ENCODE assay signal across 12 mouse cellular contexts in the genomic region with DNA sequence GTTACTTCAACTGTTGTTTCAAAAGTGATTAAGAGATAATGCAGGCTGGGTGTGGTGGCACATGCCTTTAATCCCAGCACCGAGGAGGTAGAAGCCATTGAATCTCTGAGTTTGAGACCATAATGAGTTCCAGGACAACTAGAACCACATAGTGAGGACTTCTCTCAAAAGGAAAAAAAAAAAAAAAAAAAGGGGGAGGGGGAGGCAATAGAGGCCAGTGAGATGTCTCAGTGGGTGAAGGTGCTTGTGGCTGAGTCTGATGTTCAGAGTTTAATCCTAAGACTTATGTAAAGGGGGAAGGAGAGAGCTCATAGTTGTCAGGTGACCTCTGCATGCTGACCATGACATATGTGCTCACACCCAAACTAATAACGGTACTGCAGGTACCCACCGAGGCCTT. TPM values are rescaled to one million over a fixed set of nuclear protein-coding genes. Genes with fewer than 3 reads are reported as not detected.
DNase-seq lines count a peak whose midpoint lies in the region; ATAC-seq and TF ChIP-seq lines count a peak whose summit lies in the region.
"Had no signal": no experiment of that assay in that cellular context is flagged by ENCODE, and none has a peak within 500 bp of the region (broad histone marks: within the 10 kb centered on the region; RNA-seq: fewer than 3 reads in every experiment).

No protein-coding gene starts in this region.

- peaks cover 26% of the 10 kb centered on the region for H3K36me3 ChIP-seq in heart, embryonic 10.5 days
- peaks cover 35% of the 10 kb centered on the region for H3K36me3 ChIP-seq in midbrain, embryonic 10.5 days
- peaks cover 17% of the 10 kb centered on the region for H3K36me3 ChIP-seq in midbrain, postnatal 0 days (ENCODE audit: insufficient read depth, low read length)
- H3K36me3 ChIP-seq in limb, embryonic 14.5 days (ENCODE audit: control insufficient read depth, insufficient read depth, low read length), result peaks cover 22% of the 10 kb centered on the region
- no peaks in the 10 kb centered on the region for H3K36me3 ChIP-seq in stomach, embryonic 16.5 days (ENCODE audit: control insufficient read depth, insufficient read depth, low read length)

- peaks cover 25% of the 10 kb centered on the region for H3K4me1 ChIP-seq in heart, embryonic 10.5 days
- H3K4me1 ChIP-seq in midbrain, embryonic 10.5 days, result peaks cover 46% of the 10 kb centered on the region
- H3K4me1 ChIP-seq in midbrain, postnatal 0 days (ENCODE audit: insufficient read depth, low read length), result peaks cover 21% of the 10 kb centered on the region
- peaks cover 22% of the 10 kb centered on the region for H3K4me1 ChIP-seq in limb, embryonic 14.5 days (ENCODE audit: control insufficient read depth, insufficient read depth, low read length)
- H3K4me1 ChIP-seq in stomach, embryonic 16.5 days (ENCODE audit: control insufficient read depth, insufficient read depth, low read length), result peaks cover 14% of the 10 kb centered on the region

- no peak overlapping the region for H3K9ac ChIP-seq in midbrain, postnatal 0 days (replicated peaks; ENCODE audit: low read length, poor library complexity, severe bottlenecking)
- H3K9ac ChIP-seq in limb, embryonic 14.5 days (ENCODE audit: low read depth, low read length, severe bottlenecking), result no peak overlapping the region
- H3K9ac ChIP-seq in stomach, embryonic 16.5 days (ENCODE audit: low read length), result no peak overlapping the region

- TF ChIP-seq POLR2A in limb, embryonic 14.5 days (IDR thresholded peaks at IDR 0.05; ENCODE audit: borderline replicate concordance, extremely low read depth, insufficient read depth, insufficient read length), result no peak

- TF ChIP-seq CTCF in midbrain, postnatal 0 days (IDR thresholded peaks at IDR 0.05), result no peak

- H3K4me2 ChIP-seq in midbrain, postnatal 0 days (ENCODE audit: low read depth, low read length, poor library complexity, severe bottlenecking), result no peak overlapping the region
- peak overlapping the region; percentile 87 for H3K4me2 ChIP-seq in limb, embryonic 14.5 days (replicated peaks; ENCODE audit: low read depth, low read length, severe bottlenecking)
- H3K4me2 ChIP-seq in stomach, embryonic 16.5 days (ENCODE audit: low read depth, low read length), result peak overlapping the region; percentile 74

- no peak for ATAC-seq in midbrain, postnatal 0 days (ENCODE audit: low FRiP score)
- ATAC-seq in limb, embryonic 14.5 days (ENCODE audit: low FRiP score, low read depth), result no peak
- no peak for ATAC-seq in stomach, embryonic 16.5 days (ENCODE audit: insufficient read depth, low FRiP score)
- no peak for ATAC-seq in cerebellum, adult (ENCODE audit: insufficient number of reproducible peaks, low FRiP score, low TSS enrichment)

- H3K4me3 ChIP-seq in heart, embryonic 10.5 days, result peak overlapping the region; percentile 100
- peak overlapping the region; percentile 99; the same call in 1 of the 2 replicates for H3K4me3 ChIP-seq in midbrain, embryonic 10.5 days
- no peak overlapping the region for H3K4me3 ChIP-seq in midbrain, postnatal 0 days (ENCODE audit: low read depth, low read length)
- peak overlapping the region; percentile 94; the same call in 1 of the 2 replicates for H3K4me3 ChIP-seq in limb, embryonic 14.5 days (replicated peaks; ENCODE audit: low read length)
- peak overlapping the region; percentile 90; the same call in 1 of the 2 replicates for H3K4me3 ChIP-seq in stomach, embryonic 16.5 days (replicated peaks; ENCODE audit: low read length)

- no peak for DNase-seq in heart, embryonic 10.5 days (ENCODE audit: low spot score)
- DNase-seq in heart, adult 11 months, result no peak
- DNase-seq in midbrain, embryonic 10.5 days (ENCODE audit: low spot score), result no peak
- DNase-seq in midbrain, postnatal 0 days (ENCODE audit: low spot score), result no peak
- DNase-seq in limb, embryonic 14.5 days (ENCODE audit: low spot score), result no peak
- DNase-seq in spleen, postnatal 14 days (ENCODE audit: low spot score in 2 of 2), result no peak
- DNase-seq: cerebellum, adult 11 months; kidney, adult 2 months; right cerebral cortex, adult 18-20 months; thymus, postnatal 14 days had no signal

- H3K27me3 ChIP-seq in heart, embryonic 10.5 days (ENCODE audit: insufficient read depth, poor library complexity, severe bottlenecking), result no peaks in the 10 kb centered on the region
- no peaks in the 10 kb centered on the region for H3K27me3 ChIP-seq in midbrain, embryonic 10.5 days (ENCODE audit: low read depth, poor library complexity, severe bottlenecking)
- H3K27me3 ChIP-seq in midbrain, postnatal 0 days (ENCODE audit: insufficient read depth, low read length), result no peaks in the 10 kb centered on the region
- H3K27me3 ChIP-seq in limb, embryonic 14.5 days (ENCODE audit: control insufficient read depth, insufficient read depth, low read length), result no peaks in the 10 kb centered on the region
- no peaks in the 10 kb centered on the region for H3K27me3 ChIP-seq in stomach, embryonic 16.5 days (ENCODE audit: control insufficient read depth, insufficient read depth, low read length)

- 71% methylated on average over 3 of the region's 3 CpGs for WGBS in heart, embryonic 10.5 days
- WGBS in midbrain, embryonic 10.5 days, result 81% methylated on average over 3 of the region's 3 CpGs
- WGBS in midbrain, postnatal 0 days, result 69% methylated on average over 3 of the region's 3 CpGs
- WGBS in limb, embryonic 14.5 days, result 75% methylated on average over 3 of the region's 3 CpGs
- WGBS in stomach, embryonic 16.5 days, result 61% methylated on average over 3 of the region's 3 CpGs

- no peaks in the 10 kb centered on the region for H3K9me3 ChIP-seq in heart, embryonic 10.5 days
- no peaks in the 10 kb centered on the region for H3K9me3 ChIP-seq in midbrain, embryonic 10.5 days (replicated peaks)
- H3K9me3 ChIP-seq in midbrain, postnatal 0 days (ENCODE audit: low read length), result no peaks in the 10 kb centered on the region
- H3K9me3 ChIP-seq in limb, embryonic 14.5 days (ENCODE audit: control insufficient read depth, low read length), result no peaks in the 10 kb centered on the region
- no peaks in the 10 kb centered on the region for H3K9me3 ChIP-seq in stomach, embryonic 16.5 days (replicated peaks; ENCODE audit: control insufficient read depth, low read length)

- H3K27ac ChIP-seq in heart, embryonic 10.5 days, result no peak overlapping the region
- no peak overlapping the region for H3K27ac ChIP-seq in midbrain, embryonic 10.5 days (replicated peaks)
- no peak overlapping the region for H3K27ac ChIP-seq in midbrain, postnatal 0 days (ENCODE audit: low read depth, low read length)
- no peak overlapping the region for H3K27ac ChIP-seq in limb, embryonic 14.5 days (replicated peaks; ENCODE audit: low read depth, low read length)
- H3K27ac ChIP-seq in stomach, embryonic 16.5 days (ENCODE audit: low read length), result no peak overlapping the region

RNA-seq across cellular contexts. Expression of gene Ddx31, which starts 1.8 kb away (rescaled TPM):
- 13.8 and 15.0 TPM in 2 replicates for polyA plus RNA-seq in heart, embryonic 10.5 days (2016; fragmentation: Nextera tagmentation; extraction: Ambion mirVana)
- polyA plus RNA-seq in midbrain, embryonic 10.5 days (2016; fragmentation: Nextera tagmentation; extraction: Ambion mirVana), result 20.4 and 22.0 TPM in 2 replicates
- 18.2 and 18.5 TPM in 2 replicates for total RNA-seq in midbrain, postnatal 0 days (2014; rRNA removed)
- polyA plus RNA-seq in midbrain, postnatal 0 days (2015; fragmentation: Nextera tagmentation; extraction: Ambion mirVana), result 8.3 and 10.3 TPM in 2 replicates
- 12.9 and 13.1 TPM in 2 replicates for polyA plus RNA-seq in limb, embryonic 14.5 days (2012; rRNA removed)
- 13.3 and 15.1 TPM in 2 replicates for polyA plus RNA-seq in limb, embryonic 14.5 days (2014; fragmentation: Nextera tagmentation; extraction: Ambion mirVana)
- polyA plus RNA-seq in stomach, embryonic 16.5 days (2015; fragmentation: Nextera tagmentation; extraction: Ambion mirVana), result 11.9 and 12.7 TPM in 2 replicates

RNA-seq across cellular contexts. Expression of gene Gtf3c4, which starts 1.9 kb away (rescaled TPM):
- 12.8 and 15.4 TPM in 2 replicates for polyA plus RNA-seq in heart, embryonic 10.5 days (2016; fragmentation: Nextera tagmentation; extraction: Ambion mirVana)
- polyA plus RNA-seq in midbrain, embryonic 10.5 days (2016; fragmentation: Nextera tagmentation; extraction: Ambion mirVana), result 23.9 and 24.9 TPM in 2 replicates
- 66.3 and 84.2 TPM in 2 replicates for total RNA-seq in midbrain, postnatal 0 days (2014; rRNA removed)
- 13.7 and 15.0 TPM in 2 replicates for polyA plus RNA-seq in midbrain, postnatal 0 days (2015; fragmentation: Nextera tagmentation; extraction: Ambion mirVana)
- polyA plus RNA-seq in limb, embryonic 14.5 days (2012; rRNA removed), result 15.6 and 16.2 TPM in 2 replicates
- polyA plus RNA-seq in limb, embryonic 14.5 days (2014; fragmentation: Nextera tagmentation; extraction: Ambion mirVana), result 20.9 and 23.7 TPM in 2 replicates
- polyA plus RNA-seq in stomach, embryonic 16.5 days (2015; fragmentation: Nextera tagmentation; extraction: Ambion mirVana), result 10.0 and 11.4 TPM in 2 replicates
